Mouse (Mus musculus): ENCODE results near the gene Aif1. TPM values are rescaled to one million over a fixed set of nuclear protein-coding genes. Genes with fewer than 3 reads are reported as not detected.

Aif1 gene
- 4.7 and 5.4 TPM in 2 replicates for total RNA-seq (2017)

DNA sequence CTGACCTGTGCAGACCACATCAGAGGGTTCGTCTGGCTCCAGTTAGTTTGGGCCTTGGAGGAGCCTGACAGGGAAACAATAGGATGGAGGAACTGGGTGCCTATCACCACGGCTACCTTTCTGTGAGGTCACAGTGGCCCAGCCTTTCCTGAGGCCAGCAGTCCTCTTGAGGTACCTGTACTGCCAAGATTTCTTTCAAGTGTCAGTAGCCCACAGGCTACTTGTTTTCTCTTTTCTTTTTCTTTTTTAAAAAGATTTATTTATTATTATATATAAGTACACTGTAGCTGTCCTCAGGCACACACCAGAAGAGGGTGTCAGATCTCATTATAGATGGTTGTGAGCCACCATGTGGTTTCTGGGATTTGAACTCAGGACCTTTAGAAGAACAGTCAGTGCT lies at the start of gene Aif1:
Gene Aif1 (minus strand): TSS at position 101 of the 400 bp plus-strand sequence.
- no peak for ATAC-seq (replicated peaks; ENCODE audit: low read depth, poor library complexity, severe bottlenecking)

GRCm38 (mm10) chr17:35225456-35225855 lies 49.6 kb upstream of the Aif1 start:
- ATAC-seq (replicated peaks; ENCODE audit: low read depth, poor library complexity, severe bottlenecking), result no peak

DNA sequence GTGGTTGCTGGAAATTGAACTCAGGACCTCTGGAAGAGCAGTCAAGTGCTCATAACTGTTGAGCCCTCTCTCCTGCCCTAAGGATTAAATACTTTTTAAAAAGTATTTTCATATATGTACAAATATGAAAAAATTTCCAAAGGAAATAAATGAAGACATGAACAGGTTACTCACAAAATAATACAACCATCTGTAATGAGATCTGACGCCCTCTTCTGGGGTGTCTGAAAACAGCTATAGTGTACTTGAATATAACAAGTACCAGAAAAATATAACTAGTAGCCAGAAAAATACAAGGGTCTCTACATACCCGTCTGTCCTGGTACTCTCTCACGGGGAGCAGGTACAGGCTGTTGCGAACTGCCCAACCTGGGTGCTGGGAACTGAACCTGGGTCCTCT lies 48.8 kb upstream of the Aif1 start:
- no peak for ATAC-seq (replicated peaks; ENCODE audit: low read depth, poor library complexity, severe bottlenecking)

DNA sequence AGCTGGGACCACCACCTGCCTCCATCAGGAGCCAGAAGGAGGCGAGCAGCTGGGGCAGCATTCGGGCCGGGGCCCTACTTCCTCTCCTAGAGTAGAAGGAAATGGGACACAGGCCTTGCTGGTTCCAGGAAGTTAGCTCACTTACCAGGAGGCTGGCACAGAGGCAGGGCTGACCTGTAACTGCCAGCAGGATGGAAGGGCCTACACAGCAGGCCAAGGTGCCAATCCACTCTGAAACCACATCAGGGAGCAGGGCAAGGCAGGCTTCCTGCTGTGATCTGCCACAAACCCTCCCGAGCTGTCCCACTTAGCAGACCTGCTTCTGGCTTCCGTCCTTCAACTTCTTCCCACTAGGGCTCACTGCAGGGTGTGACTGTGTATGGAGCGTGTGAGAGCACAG lies 46.4 kb upstream of the Aif1 start:
- ATAC-seq (replicated peaks; ENCODE audit: low read depth, poor library complexity, severe bottlenecking), result peak; percentile 59

DNA sequence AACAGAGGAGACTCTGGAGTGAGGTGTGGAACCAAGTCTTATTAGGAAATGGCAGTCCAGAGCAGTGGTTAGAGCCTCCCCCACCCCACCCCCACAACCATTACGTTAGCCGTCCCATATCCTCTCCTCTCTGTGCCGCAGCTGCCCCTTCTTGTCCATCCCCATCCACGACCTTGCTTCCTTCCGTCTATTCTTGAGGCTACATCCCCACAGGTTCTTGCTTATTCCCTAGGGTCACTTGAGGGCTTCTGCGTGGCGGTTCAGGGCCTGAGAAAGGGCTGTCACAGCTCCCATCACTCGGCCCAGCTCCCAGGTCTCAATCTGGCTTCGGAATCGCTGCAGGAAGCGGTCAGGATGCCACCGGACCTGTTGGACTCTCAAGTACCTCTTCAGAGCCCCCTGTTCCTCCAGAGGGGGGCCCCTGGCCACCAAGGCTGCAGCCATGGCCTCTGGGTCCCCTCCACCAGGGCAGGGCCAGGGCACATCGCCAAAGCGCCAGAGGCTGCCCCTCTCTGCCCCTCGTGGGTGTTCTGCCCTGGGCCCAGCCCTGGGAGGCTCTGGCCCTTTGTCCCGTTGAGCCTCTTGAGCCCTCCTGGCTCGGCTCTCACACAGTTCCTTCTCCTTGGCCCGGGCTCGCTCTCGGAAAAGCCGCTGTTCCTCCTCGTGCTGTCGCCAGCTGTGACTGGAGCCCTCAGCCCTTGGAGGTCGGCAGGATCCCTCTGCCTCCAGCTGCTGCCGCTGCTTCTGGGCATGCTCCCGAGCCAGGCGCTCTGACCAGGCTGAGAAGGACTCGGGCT lies 44.5 kb upstream of the Aif1 start, which contains the start of gene Gm16181:
Gene Gm16181 (plus strand): TSS at position 679 of the 797 bp plus-strand sequence.
- no peak for ATAC-seq (replicated peaks; ENCODE audit: low read depth, poor library complexity, severe bottlenecking)

GRCm38 (mm10) chr17:35219601-35220041 lies 43.8 kb upstream of the Aif1 start:
- ATAC-seq (replicated peaks; ENCODE audit: low read depth, poor library complexity, severe bottlenecking), result peak; percentile 66

DNA sequence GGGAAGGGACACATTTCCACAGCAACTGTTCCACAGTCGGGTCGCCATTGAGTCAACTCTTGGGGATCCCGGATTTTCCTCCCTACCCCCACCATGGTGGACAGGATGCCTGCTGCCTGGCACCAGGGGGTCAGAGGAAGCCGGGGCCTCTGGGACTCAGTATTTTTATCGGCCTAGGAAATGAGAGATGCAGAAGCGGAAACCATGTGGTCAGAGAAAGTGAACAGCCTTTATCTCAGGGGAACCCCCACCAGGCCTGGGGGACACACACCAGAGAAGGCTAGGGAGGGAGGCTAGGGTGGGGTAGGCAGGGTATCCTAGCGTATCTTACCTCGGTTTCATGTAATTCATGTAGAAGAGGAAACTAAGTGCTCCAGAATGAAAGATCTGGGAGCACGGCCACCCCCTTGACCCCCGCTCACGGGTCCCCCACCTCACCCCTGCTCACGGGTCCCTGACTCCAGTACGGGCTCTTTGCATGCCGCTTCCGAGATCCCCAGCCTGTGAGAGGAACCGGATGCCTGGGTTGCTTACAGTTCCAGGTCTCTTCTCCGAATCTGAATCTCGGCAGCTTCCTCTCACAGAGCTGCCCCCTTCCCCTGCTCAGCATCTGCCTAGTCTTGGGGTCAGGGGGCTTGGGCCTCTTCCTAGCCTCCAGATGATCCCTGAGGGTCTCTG lies 42.8 kb upstream of the Aif1 start:
- ATAC-seq (replicated peaks; ENCODE audit: low read depth, poor library complexity, severe bottlenecking), result peak; percentile 61

DNA sequence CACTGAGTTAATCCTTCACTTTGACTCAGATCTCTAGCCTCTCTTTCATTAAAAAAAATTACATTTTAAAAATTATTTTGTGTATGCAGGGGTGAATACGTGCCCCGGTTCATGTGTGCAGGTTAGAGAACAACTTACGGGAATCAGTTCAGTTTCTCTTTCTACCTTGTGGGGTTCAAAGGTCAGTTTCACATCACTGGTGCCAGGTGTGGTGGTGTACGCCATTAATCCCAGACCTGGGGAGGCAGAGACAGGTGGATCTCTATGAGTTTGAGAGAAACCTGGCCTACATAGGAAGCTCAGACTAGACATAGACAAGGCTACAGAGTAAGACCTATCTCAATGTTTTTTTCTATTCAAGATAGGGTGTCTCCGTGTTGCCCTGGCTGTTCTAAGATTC lies 37.2 kb upstream of the Aif1 start:
- no peak for ATAC-seq (replicated peaks; ENCODE audit: low read depth, poor library complexity, severe bottlenecking)

GRCm38 (mm10) chr17:35210593-35210992 lies 34.7 kb upstream of the Aif1 start:
- ATAC-seq (replicated peaks; ENCODE audit: low read depth, poor library complexity, severe bottlenecking), result no peak

DNA sequence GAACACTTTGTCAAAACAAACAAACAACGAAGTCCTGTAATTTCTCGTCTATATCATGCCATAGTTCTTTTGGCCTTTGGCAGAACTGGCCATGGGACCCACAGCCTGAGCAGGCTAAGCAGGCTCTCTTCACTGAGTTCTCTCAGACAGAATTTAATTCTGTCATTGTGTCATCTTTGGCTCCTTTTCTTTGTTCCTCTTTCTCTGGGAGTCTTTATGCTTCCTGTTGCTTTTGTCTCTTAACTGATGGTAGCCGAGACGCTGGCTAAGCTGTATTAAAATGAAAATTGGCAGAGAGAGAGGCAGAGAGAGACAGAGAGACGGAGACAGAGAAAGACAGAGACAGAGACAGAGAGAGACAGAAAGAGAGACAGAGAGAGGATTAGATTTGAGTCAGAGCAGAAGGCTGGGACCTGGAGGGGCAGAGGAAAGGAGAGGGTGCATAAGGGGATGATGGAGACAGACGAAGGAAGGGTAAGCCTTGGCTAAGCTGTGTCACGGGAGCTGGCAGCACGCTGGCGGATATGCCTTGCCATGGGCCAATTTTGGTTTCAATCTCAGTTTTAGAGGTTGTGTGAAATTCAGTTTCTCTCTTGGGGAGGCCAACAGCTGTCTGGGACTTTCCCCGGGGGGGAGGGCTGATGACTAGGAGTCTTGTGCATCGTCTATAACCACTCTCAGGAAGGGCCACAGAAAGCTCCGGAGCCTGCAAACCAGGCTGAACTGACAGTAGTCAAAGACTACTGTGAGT lies 34.1 kb upstream of the Aif1 start:
- ATAC-seq (replicated peaks; ENCODE audit: low read depth, poor library complexity, severe bottlenecking), result peak; percentile 72

DNA sequence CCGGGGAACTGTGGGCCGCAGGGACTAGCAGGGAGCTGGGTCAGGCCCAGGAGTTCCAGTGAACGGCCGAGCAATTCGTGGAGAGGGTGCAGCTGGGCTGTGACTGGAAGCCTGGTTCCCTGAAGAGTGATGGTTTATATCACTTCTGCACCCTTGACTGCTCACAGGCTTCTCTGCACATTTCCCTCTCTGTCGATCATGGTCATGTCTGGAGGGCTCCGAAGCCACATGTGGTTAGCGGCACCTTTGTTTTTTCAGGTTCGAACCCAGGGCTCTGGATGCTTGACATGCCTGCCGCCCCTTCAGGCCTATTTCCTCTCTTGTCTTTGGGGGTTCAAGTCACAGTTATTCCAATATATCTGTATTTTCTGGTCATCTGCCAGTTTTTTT lies 29.5 kb upstream of the Aif1 start:
- no peak for ATAC-seq (replicated peaks; ENCODE audit: low read depth, poor library complexity, severe bottlenecking)

DNA sequence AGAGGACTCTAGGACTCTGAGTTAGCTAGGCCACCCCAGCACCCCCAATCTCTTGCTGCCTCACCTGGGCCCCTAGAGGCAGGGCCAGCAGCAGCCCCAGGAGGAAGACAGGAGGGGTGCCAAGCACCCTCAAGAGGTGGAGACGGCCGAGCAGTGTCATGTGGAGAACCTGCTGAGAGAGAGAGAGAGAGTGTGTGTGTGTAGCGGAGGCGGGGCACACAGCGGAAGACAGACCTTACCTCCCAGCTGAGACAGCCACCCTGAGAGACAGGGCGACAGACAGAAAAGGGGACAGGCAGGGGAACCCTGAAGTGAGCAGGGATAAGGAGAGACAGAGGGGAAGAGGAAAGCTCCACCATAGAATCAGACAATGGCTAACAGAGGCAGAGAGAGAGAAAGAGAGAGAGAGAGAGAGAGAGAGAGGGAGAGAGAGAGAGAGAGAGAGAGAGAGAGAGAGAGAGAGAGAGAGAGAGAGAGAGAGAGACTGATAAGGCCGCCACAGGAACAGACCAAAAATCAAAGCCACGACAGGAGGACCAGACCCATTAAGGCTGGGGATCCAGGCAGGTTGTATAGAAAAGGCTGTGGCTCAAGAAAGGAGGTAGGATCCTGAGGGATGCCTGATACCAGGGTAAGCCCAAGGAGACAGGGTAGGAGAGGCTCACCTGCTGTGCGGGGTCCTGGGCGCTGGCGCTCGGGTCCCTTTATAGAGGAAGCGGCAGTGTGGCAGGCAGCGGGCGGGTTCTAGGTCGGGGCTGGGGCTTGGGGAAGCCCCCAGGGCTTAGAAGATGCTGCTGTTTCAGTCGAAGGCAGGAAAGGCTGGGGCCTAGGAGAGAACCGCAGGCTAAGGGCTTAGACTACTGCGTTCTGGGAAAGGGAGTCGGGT lies 28.9 kb upstream of the Aif1 start, which contains the start of gene Lta:
Gene Lta (minus strand): TSS at position 858 of the 886 bp plus-strand sequence.
- ATAC-seq (replicated peaks; ENCODE audit: low read depth, poor library complexity, severe bottlenecking), result no peak

- ATAC-seq (replicated peaks; ENCODE audit: low read depth, poor library complexity, severe bottlenecking), result no peak
Observed at GRCm38 (mm10) chr17:35202442-35202841, 26.6 kb upstream of the Aif1 start.

GRCm38 (mm10) chr17:35201787-35202186 lies 25.9 kb upstream of the Aif1 start, which contains the start of gene Tnf:
Tnf (minus strand) TSS chr17:35202007.
- ATAC-seq (replicated peaks; ENCODE audit: low read depth, poor library complexity, severe bottlenecking), result peak; percentile 60

DNA sequence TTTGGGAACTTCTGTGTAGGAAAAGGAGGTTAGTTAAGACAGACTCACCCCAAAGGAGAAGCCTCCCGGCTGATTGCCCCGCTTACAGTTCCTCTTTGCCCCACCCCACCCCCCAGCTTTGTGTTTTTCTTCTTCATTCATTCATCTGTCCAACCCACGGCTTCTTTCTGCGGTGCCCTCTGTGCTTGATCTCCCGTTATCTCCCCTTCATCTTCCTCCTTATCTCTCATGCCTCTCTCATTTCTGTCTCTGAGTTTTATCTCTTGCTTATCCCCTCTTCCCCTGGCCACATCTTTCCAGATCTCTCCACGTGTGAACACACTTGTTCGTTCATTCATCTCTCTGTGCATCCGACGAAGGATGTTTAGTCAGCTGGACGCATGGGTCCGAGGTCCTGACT lies 25.3 kb upstream of the Aif1 start:
- ATAC-seq (replicated peaks; ENCODE audit: low read depth, poor library complexity, severe bottlenecking), result no peak

DNA sequence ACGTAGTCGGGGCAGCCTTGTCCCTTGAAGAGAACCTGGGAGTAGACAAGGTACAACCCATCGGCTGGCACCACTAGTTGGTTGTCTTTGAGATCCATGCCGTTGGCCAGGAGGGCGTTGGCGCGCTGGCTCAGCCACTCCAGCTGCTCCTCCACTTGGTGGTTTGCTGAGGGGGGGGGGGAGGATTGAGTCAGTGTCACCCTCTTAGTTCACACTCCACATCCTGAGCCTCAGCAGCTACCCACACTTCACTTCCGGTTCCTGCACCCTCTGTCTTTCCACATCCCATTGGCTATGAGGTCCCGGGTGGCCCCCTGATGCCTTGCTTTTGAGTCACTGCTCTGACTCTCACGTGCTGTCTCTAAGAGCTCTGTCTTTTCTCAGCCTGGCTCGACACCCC lies 24.5 kb upstream of the Aif1 start:
- ATAC-seq (replicated peaks; ENCODE audit: low read depth, poor library complexity, severe bottlenecking), result peak; percentile 77

GRCm38 (mm10) chr17:35198946-35199345 lies 23.1 kb upstream of the Aif1 start:
- ATAC-seq (replicated peaks; ENCODE audit: low read depth, poor library complexity, severe bottlenecking), result no peak

DNA sequence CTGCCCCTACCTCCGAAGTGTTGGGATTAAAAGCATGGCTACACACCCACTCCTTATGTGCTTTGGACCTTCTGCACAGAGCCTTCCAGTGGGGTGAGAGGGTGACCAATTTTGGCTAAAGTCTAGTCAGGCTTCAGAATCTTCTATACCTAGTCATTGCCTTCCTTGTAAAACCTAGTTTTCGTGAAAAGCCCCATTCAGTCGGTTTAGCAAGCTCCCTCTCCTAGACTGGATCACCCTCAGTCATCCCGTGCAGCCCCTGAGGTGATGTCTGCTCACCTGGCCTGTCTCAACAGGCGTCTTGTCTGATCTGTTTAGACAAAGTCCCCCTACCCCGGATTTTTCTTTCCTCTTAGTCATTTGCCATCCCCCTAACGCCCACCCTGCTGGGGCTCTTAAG lies 22.2 kb upstream of the Aif1 start:
- no peak for ATAC-seq (replicated peaks; ENCODE audit: low read depth, poor library complexity, severe bottlenecking)

DNA sequence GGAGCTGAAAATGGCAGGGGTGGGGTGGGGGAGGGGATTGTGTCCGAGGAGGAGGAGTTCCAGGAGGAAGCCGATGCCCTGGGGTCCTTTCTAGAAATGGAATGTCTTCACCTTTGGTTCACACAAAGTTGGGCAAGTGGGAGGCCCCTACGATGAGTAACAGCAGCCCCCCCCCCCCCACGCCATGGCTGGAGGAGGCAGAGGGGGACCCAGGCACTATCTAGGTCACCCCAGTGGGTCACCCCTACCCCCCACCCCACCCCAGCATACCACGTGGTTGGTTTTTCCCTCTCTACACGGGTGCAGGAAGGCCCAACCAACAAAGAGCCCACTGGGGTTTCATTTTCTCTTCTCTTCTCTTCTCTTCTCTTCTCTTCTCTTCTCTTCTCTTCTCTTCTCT lies 21.3 kb upstream of the Aif1 start:
- no peak for ATAC-seq (replicated peaks; ENCODE audit: low read depth, poor library complexity, severe bottlenecking)

- no peak for ATAC-seq (replicated peaks; ENCODE audit: low read depth, poor library complexity, severe bottlenecking)
Observed at GRCm38 (mm10) chr17:35196321-35196641, 20.4 kb upstream of the Aif1 start.
